Mouse (Mus musculus) intestine, embryonic 16.5 days (tissue): ENCODE measurements around the gene Mad1l1. TPM values are rescaled to one million over a fixed set of nuclear protein-coding genes. Genes with fewer than 3 reads are reported as not detected.

Experiments used
- ATAC-seq: fragments of 200-750 bp; cut with Nextera tagmentation; 2 replicates; pipeline ENCODE4 v1.8.0; 2017; ENCODE audit warnings: moderate TSS enrichment, moderate library complexity
- H3K27ac ChIP-seq: fragments of 300-500 bp; sonication (generic); 2 replicates; pipeline ENCODE4 v1.5.1; 2014; ENCODE audit warnings: mild to moderate bottlenecking, low read length
- H3K27me3 ChIP-seq: fragments of 300-500 bp; sonication (generic); replicated peaks from 2 replicates; pipeline ENCODE4 v1.6.1; 2014; ENCODE audit warnings: low read length, control low read depth, mixed read lengths; ENCODE audit not compliant: control insufficient read depth, insufficient read depth
- H3K36me3 ChIP-seq: fragments of 300-500 bp; sonication (generic); 2 replicates; pipeline ENCODE4 v1.6.1; 2014; ENCODE audit warnings: low read length, control low read depth; ENCODE audit not compliant: control insufficient read depth, insufficient read depth
- H3K4me1 ChIP-seq: fragments of 300-500 bp; sonication (generic); 2 replicates; pipeline ENCODE4 v1.6.1; 2014; ENCODE audit warnings: low read length, control low read depth, mixed read lengths; ENCODE audit not compliant: control insufficient read depth, insufficient read depth
- H3K4me2 ChIP-seq: fragments of 300-500 bp; sonication (generic); 2 replicates; pipeline ENCODE4 v1.6.1; 2014; ENCODE audit warnings: low read depth, low read length, control low read depth
- H3K4me3 ChIP-seq: fragments of 300-500 bp; sonication (generic); 2 replicates; pipeline ENCODE4 v1.5.1; 2014; ENCODE audit warnings: mild to moderate bottlenecking, low read length
- H3K9ac ChIP-seq: fragments of 300-500 bp; sonication (generic); 2 replicates; pipeline ENCODE4 v1.6.1; 2014; ENCODE audit warnings: low read depth, low read length
- H3K9me3 ChIP-seq: fragments of 300-500 bp; sonication (generic); 2 replicates; pipeline ENCODE4 v1.6.1; 2016; ENCODE audit warnings: low read length, control low read depth; ENCODE audit not compliant: control insufficient read depth
- WGBS: fragments of 180-500 bp; shearing (Covaris S2); extraction: QIAGEN DNeasy Blood & Tissue Kit; methylation state at CpG from one replicate; pipeline ENCODE4 v1.1.7; 2014; 5-methylcytosine and 5-hydroxymethylcytosine counted together
- polyA plus RNA-seq: library from polyadenylated mRNA; unstranded; fragments of >200 nt; fragmentation: Nextera tagmentation; extraction: Ambion mirVana; gene quantifications from 2 replicates; pipeline ENCODE4 v1.2.1, GENCODE M21; 2015

The Mad1l1 gene
- polyA plus RNA-seq, 1 experiment from 2014 or later: 34.1 TPM

GRCm38 (mm10) chr5:140078406-140078805 is 242.9 kb downstream of the Mad1l1 start:
- Histone ChIP-seq H3K4me2 (no peak overlapping the region), H3K4me3 (no peak overlapping the region), H3K27ac (no peak overlapping the region), H3K27me3 (no peaks in the 10 kb centered on the region), H3K9me3 (no peaks in the 10 kb centered on the region), H3K9ac (no peak overlapping the region), H3K4me1 (no peaks in the 10 kb centered on the region), H3K36me3 (no peaks in the 10 kb centered on the region)
- WGBS: 91% methylated on average over 3 of the region's 3 CpGs
- no peak for ATAC-seq

- 92% methylated on average over 2 of the region's 2 CpGs for WGBS
- no peak for ATAC-seq
- no peaks in the 10 kb centered on the region for H3K4me1 ChIP-seq
These were observed 244.9 kb downstream of the Mad1l1 start for GRCm38 (mm10) chr5:140076438-140076837.

GRCm38 (mm10) chr5:140073671-140074116 is 247.7 kb downstream of the Mad1l1 start:
- no peaks in the 10 kb centered on the region for H3K9me3 ChIP-seq
- no peak overlapping the region for H3K27ac ChIP-seq
- H3K4me3 ChIP-seq: no peak overlapping the region
- no peak overlapping the region for H3K9ac ChIP-seq
- no peaks in the 10 kb centered on the region for H3K4me1 ChIP-seq
- H3K4me2 ChIP-seq: no peak overlapping the region
- H3K36me3 ChIP-seq: no peaks in the 10 kb centered on the region
- no peaks in the 10 kb centered on the region for H3K27me3 ChIP-seq
- WGBS: 59% methylated on average over 12 of the region's 12 CpGs
- no peak for ATAC-seq

More at GRCm38 (mm10) chr5:140076438-140076837, 244.9 kb downstream of the Mad1l1 start:
- Histone ChIP-seq H3K4me2 (no peak overlapping the region), H3K27me3 (no peaks in the 10 kb centered on the region), H3K4me3 (no peak overlapping the region), H3K9ac (no peak overlapping the region), H3K9me3 (no peaks in the 10 kb centered on the region), H3K27ac (no peak overlapping the region), H3K36me3 (no peaks in the 10 kb centered on the region)

- ATAC-seq: no peak
- 29% methylated on average over 1 of the region's 1 CpGs for WGBS
- H3K36me3 ChIP-seq: no peaks in the 10 kb centered on the region
These were observed 248.1 kb downstream of the Mad1l1 start for GRCm38 (mm10) chr5:140073148-140073670.

GRCm38 (mm10) chr5:140068506-140068905 is 252.8 kb downstream of the Mad1l1 start:
- Histone ChIP-seq H3K4me2 (no peak overlapping the region), H3K9me3 (no peaks in the 10 kb centered on the region), H3K36me3 (no peaks in the 10 kb centered on the region), H3K27me3 (no peaks in the 10 kb centered on the region), H3K4me1 (0 out of 2 replicates have a peak, but pooled peaks cover 6% of the 10 kb centered on the region), H3K4me3 (no peak overlapping the region), H3K9ac (no peak overlapping the region), H3K27ac (no peak overlapping the region)
- ATAC-seq: no peak
- WGBS: 74% methylated on average over 5 of the region's 5 CpGs

More at GRCm38 (mm10) chr5:140073148-140073670, 248.1 kb downstream of the Mad1l1 start:
- no peaks in the 10 kb centered on the region for H3K27me3 ChIP-seq
- H3K4me3 ChIP-seq: no peak overlapping the region
- H3K27ac ChIP-seq: no peak overlapping the region
- H3K9me3 ChIP-seq: no peaks in the 10 kb centered on the region
- H3K4me2 ChIP-seq: no peak overlapping the region
- H3K9ac ChIP-seq: no peak overlapping the region
- 0 out of 2 replicates have a peak, but pooled peaks cover 3% of the 10 kb centered on the region for H3K4me1 ChIP-seq

GRCm38 (mm10) chr5:140068051-140068450 is 253.3 kb downstream of the Mad1l1 start:
- no peak overlapping the region for H3K4me3 ChIP-seq
- no peak overlapping the region for H3K27ac ChIP-seq
- H3K36me3 ChIP-seq: no peaks in the 10 kb centered on the region
- H3K9me3 ChIP-seq: no peaks in the 10 kb centered on the region
- 55% methylated on average over 3 of the region's 3 CpGs for WGBS
- H3K27me3 ChIP-seq: no peaks in the 10 kb centered on the region
- H3K4me2 ChIP-seq: no peak overlapping the region
- ATAC-seq: no peak
- no peak overlapping the region for H3K9ac ChIP-seq
- H3K4me1 ChIP-seq: 0 out of 2 replicates have a peak, but pooled peaks cover 6% of the 10 kb centered on the region

- no peak overlapping the region for H3K4me3 ChIP-seq
- peaks cover 6% of the 10 kb centered on the region; the same call in 1 of the 2 replicates for H3K4me1 ChIP-seq
- ATAC-seq: no peak
- no peaks in the 10 kb centered on the region for H3K36me3 ChIP-seq
- no peaks in the 10 kb centered on the region for H3K27me3 ChIP-seq
- H3K27ac ChIP-seq: no peak overlapping the region
- H3K9me3 ChIP-seq: no peaks in the 10 kb centered on the region
- no peak overlapping the region for H3K4me2 ChIP-seq
- WGBS: 68% methylated on average over 8 of the region's 8 CpGs
- H3K9ac ChIP-seq: no peak overlapping the region
These were observed 254.6 kb downstream of the Mad1l1 start for GRCm38 (mm10) chr5:140066769-140067168.

GRCm38 (mm10) chr5:140066281-140066680 is 255.1 kb downstream of the Mad1l1 start:
- no peak overlapping the region for H3K4me2 ChIP-seq
- ATAC-seq: no peak
- H3K4me3 ChIP-seq: no peak overlapping the region
- H3K9ac ChIP-seq: no peak overlapping the region
- H3K36me3 ChIP-seq: no peaks in the 10 kb centered on the region
- no peaks in the 10 kb centered on the region for H3K27me3 ChIP-seq
- no peak overlapping the region for H3K27ac ChIP-seq
- no peaks in the 10 kb centered on the region for H3K9me3 ChIP-seq
- H3K4me1 ChIP-seq: peaks cover 10% of the 10 kb centered on the region; the same call in 1 of the 2 replicates

- no peaks in the 10 kb centered on the region for H3K27me3 ChIP-seq
- no peaks in the 10 kb centered on the region for H3K9me3 ChIP-seq
- no peak overlapping the region for H3K4me3 ChIP-seq
- H3K27ac ChIP-seq: no peak overlapping the region
- peaks cover 14% of the 10 kb centered on the region; the same call in 1 of the 2 replicates for H3K4me1 ChIP-seq
- H3K9ac ChIP-seq: no peak overlapping the region
- H3K4me2 ChIP-seq: no peak overlapping the region
- H3K36me3 ChIP-seq: no peaks in the 10 kb centered on the region
- WGBS: 96% methylated on average over 11 of the region's 11 CpGs
- no peak for ATAC-seq
These were observed 255.9 kb downstream of the Mad1l1 start for GRCm38 (mm10) chr5:140065281-140065945.
